17 mouse cellular contexts compared by ENCODE assay signal in the genomic region with DNA sequence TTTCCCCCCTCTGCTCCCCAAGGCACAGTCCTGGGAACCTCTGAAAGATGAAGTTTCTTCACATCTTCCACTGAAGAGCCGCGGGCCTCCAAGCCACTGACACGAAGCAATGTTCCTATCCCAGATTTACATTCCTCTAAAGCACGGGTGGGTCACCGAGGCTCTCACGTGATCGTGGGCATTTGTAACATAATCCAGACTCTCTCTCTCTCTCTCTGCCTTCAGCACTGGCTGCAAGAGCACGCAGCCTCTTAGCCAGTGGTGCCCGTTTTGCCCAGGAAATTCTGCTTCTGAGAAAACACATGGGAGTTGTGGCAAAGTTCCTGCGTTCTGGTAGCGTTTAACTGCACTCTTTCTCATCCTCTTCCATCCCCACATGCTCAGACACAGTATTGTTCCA. TPM values are rescaled to one million over a fixed set of nuclear protein-coding genes. Genes with fewer than 3 reads are reported as not detected.
DNase-seq lines count a peak whose midpoint lies in the region; ATAC-seq lines count a peak whose summit lies in the region.
"Had no signal": no experiment of that assay in that cellular context is flagged by ENCODE, and none has a peak within 500 bp of the region (broad histone marks: within the 10 kb centered on the region; RNA-seq: fewer than 3 reads in every experiment).

No protein-coding gene starts in this region.

- peak overlapping the region; percentile 21; the same call in 1 of the 2 replicates for H3K4me3 ChIP-seq in kidney, embryonic 16.5 days (ENCODE audit: low read length)
- H3K4me3 ChIP-seq in embryonic facial prominence, embryonic 11.5 days (ENCODE audit: low read depth, low read length) = no peak overlapping the region
- H3K4me3 ChIP-seq in limb, embryonic 15.5 days = no peak overlapping the region
- H3K4me3 ChIP-seq: hindbrain, embryonic 13.5 days had no signal

- H3K27ac ChIP-seq in kidney, embryonic 16.5 days (ENCODE audit: low read length) = no peak overlapping the region
- no peak overlapping the region for H3K27ac ChIP-seq in embryonic facial prominence, embryonic 11.5 days (replicated peaks; ENCODE audit: low read depth, low read length)
- H3K27ac ChIP-seq in limb, embryonic 15.5 days = no peak overlapping the region
- H3K27ac ChIP-seq: hindbrain, embryonic 13.5 days had no signal

- 0 out of 2 replicates have a peak, but pooled peaks cover 4% of the 10 kb centered on the region for H3K4me1 ChIP-seq in kidney, embryonic 16.5 days (ENCODE audit: insufficient read depth, low read length)
- no peaks in the 10 kb centered on the region for H3K4me1 ChIP-seq in embryonic facial prominence, embryonic 11.5 days (ENCODE audit: control insufficient read depth, insufficient read depth, low read length)
- H3K4me1 ChIP-seq in limb, embryonic 15.5 days = peaks cover 4% of the 10 kb centered on the region
- H3K4me1 ChIP-seq: hindbrain, embryonic 13.5 days had no signal

- no peaks in the 10 kb centered on the region for H3K9me3 ChIP-seq in kidney, embryonic 16.5 days (ENCODE audit: low read length)
- no peaks in the 10 kb centered on the region for H3K9me3 ChIP-seq in embryonic facial prominence, embryonic 11.5 days (replicated peaks; ENCODE audit: control insufficient read depth, low read length)
- no peaks in the 10 kb centered on the region for H3K9me3 ChIP-seq in limb, embryonic 15.5 days
- H3K9me3 ChIP-seq: hindbrain, embryonic 13.5 days had no signal

- H3K4me2 ChIP-seq in kidney, embryonic 16.5 days (replicated peaks; ENCODE audit: low read depth, low read length) = peak overlapping the region; percentile 34
- H3K4me2 ChIP-seq in embryonic facial prominence, embryonic 11.5 days (ENCODE audit: low read depth, low read length) = no peak overlapping the region
- 0 out of 2 replicates have a peak overlapping the region, but pooled peaks have one; percentile 15 for H3K4me2 ChIP-seq in limb, embryonic 15.5 days
- H3K4me2 ChIP-seq: hindbrain, embryonic 13.5 days had no signal

- 22% methylated on average over 11 of the region's 11 CpGs for WGBS in kidney, embryonic 16.5 days
- 42% methylated on average over 11 of the region's 11 CpGs for WGBS in embryonic facial prominence, embryonic 11.5 days
- WGBS in limb, embryonic 15.5 days = 30% methylated on average over 11 of the region's 11 CpGs

- no peaks in the 10 kb centered on the region for H3K36me3 ChIP-seq in kidney, embryonic 16.5 days (ENCODE audit: insufficient read depth, low read length)
- H3K36me3 ChIP-seq in embryonic facial prominence, embryonic 11.5 days (replicated peaks; ENCODE audit: control insufficient read depth, insufficient read depth, low read depth, low read length) = no peaks in the 10 kb centered on the region
- H3K36me3 ChIP-seq in limb, embryonic 15.5 days = no peaks in the 10 kb centered on the region; the same call in 1 of the 2 replicates
- H3K36me3 ChIP-seq: hindbrain, embryonic 13.5 days had no signal

- DNase-seq in heart, adult 11 months = peak; percentile 80
- no peak for DNase-seq in heart, postnatal 4 days
- DNase-seq in kidney, adult 18-20 months = no peak
- peak; percentile 30 for DNase-seq in embryonic facial prominence, embryonic 11.5 days (ENCODE audit: low spot score)
- DNase-seq in c-Kit-positive CD71-positive TER-119-positive erythroid progenitor cells, embryonic 14.5 days (ENCODE audit: low spot score) = no peak
- DNase-seq: adrenal gland, postnatal 36 days; cerebellum, adult 11-12 months; gastrocnemius, postnatal 10 days; kidney, adult 2 months; liver, postnatal 0 days; right cerebral cortex, postnatal 14 days had no signal

- no peaks in the 10 kb centered on the region for H3K27me3 ChIP-seq in kidney, embryonic 16.5 days (ENCODE audit: insufficient read depth, low read length)
- H3K27me3 ChIP-seq in embryonic facial prominence, embryonic 11.5 days (ENCODE audit: control insufficient read depth, insufficient read depth, low read length) = no peaks in the 10 kb centered on the region
- no peaks in the 10 kb centered on the region for H3K27me3 ChIP-seq in limb, embryonic 15.5 days
- H3K27me3 ChIP-seq: hindbrain, embryonic 13.5 days had no signal

- ATAC-seq in kidney, embryonic 16.5 days (ENCODE audit: low FRiP score, low TSS enrichment) = peak; percentile 54; the same call in 1 of the 2 replicates
- ATAC-seq in embryonic facial prominence, embryonic 11.5 days (replicated peaks; ENCODE audit: insufficient number of reproducible peaks, low FRiP score, low TSS enrichment, low read depth) = no peak
- no peak for ATAC-seq in limb, embryonic 15.5 days (ENCODE audit: insufficient number of reproducible peaks, low FRiP score, low TSS enrichment, low read depth)
- no peak for ATAC-seq in activated CD4-positive, CD25-positive, alpha-beta regulatory T cell, adult 4 months
- ATAC-seq: forebrain, embryonic 14.5 days; liver, postnatal 0 days had no signal

- no peak overlapping the region for H3K9ac ChIP-seq in kidney, embryonic 16.5 days (replicated peaks; ENCODE audit: low read length)
- H3K9ac ChIP-seq in embryonic facial prominence, embryonic 11.5 days (replicated peaks; ENCODE audit: low read length) = no peak overlapping the region
- no peak overlapping the region for H3K9ac ChIP-seq in limb, embryonic 15.5 days
- H3K9ac ChIP-seq: hindbrain, embryonic 13.5 days; liver, postnatal 0 days had no signal

RNA-seq across cellular contexts. Expression of a gene that starts 21.1 kb away (rescaled TPM):
- 100 to 1,000 TPM; 462 to 484 TPM for total RNA-seq in heart, postnatal 4 days (2021)
- 87.9 and 127 TPM in 2 replicates for polyA plus RNA-seq in kidney, embryonic 16.5 days (2015; fragmentation: Nextera tagmentation; extraction: Ambion mirVana)
- polyA plus RNA-seq in embryonic facial prominence, embryonic 11.5 days (2014; fragmentation: Nextera tagmentation; extraction: Ambion mirVana) = 15.3 and 16.9 TPM in 2 replicates
- 245 and 304 TPM in 2 replicates for polyA plus RNA-seq in limb, embryonic 15.5 days (2015; fragmentation: Nextera tagmentation; extraction: Ambion mirVana)
- polyA plus RNA-seq in activated CD4-positive, CD25-positive, alpha-beta regulatory T cell, adult 4 months (2017; shearing (Covaris generic)) = not detected
- total RNA-seq: megakaryocyte, adult 5-6 weeks had no signal

RNA-seq across cellular contexts. Expression of a gene that starts 46.2 kb away (rescaled TPM):
- total RNA-seq in heart, postnatal 4 days (2021) = 10 to 100 TPM; 51.3 to 54.4 TPM
- 38.1 and 40.9 TPM in 2 replicates for polyA plus RNA-seq in kidney, embryonic 16.5 days (2015; fragmentation: Nextera tagmentation; extraction: Ambion mirVana)
- 7.4 and 8.2 TPM in 2 replicates for polyA plus RNA-seq in embryonic facial prominence, embryonic 11.5 days (2014; fragmentation: Nextera tagmentation; extraction: Ambion mirVana)
- polyA plus RNA-seq in limb, embryonic 15.5 days (2015; fragmentation: Nextera tagmentation; extraction: Ambion mirVana) = 32.6 and 38.6 TPM in 2 replicates
- 1 to 10 TPM in 1 of 2 experiments, under 1 TPM in 1; 0.94 to 1.9 TPM for polyA plus RNA-seq in activated CD4-positive, CD25-positive, alpha-beta regulatory T cell, adult 4 months (2017; shearing (Covaris generic))

Comparison
In these comparisons a context has a peak if more than half of its experiments do, and no peak if none do; other contexts are left out.
1. DNase-seq: peak in heart, adult 11 months (single experiment) and embryonic facial prominence, embryonic 11.5 days (single experiment); none in heart, postnatal 4 days (single experiment), kidney, adult 18-20 months (single experiment) and c-Kit-positive CD71-positive TER-119-positive erythroid progenitor cells, embryonic 14.5 days (single experiment).
2. RNA of a gene that starts 21.1 kb away (polyA plus RNA-seq): 245 to 304 TPM in limb, embryonic 15.5 days, 87.9 to 127 TPM in kidney, embryonic 16.5 days and 15.3 to 16.9 TPM in embryonic facial prominence, embryonic 11.5 days; not detected in activated CD4-positive, CD25-positive, alpha-beta regulatory T cell, adult 4 months; every median in the first group is over 10 times any median in the second.